ENCODE assay signal across 22 mouse cellular contexts in the genomic region with DNA sequence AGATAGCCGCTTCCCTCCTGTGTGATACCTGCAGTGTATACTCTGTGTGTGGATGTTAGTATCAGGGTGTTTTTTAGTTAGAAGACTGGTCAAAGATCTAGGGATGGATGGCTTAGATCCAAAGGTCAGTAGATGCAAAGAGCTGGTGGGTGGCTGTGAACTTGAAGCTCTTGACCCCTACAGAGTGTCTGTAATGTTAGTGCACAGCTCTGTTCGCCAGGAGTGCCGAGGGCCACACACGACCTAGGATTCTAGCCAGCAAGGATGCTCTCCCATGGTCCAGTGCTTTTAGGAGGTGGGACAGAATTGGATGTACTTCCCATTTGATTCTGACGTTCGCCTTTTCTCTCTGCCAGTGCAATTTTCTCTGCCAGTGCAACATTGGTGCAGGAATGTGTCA.
DNase-seq lines count a peak whose midpoint lies in the region; ATAC-seq and TF ChIP-seq lines count a peak whose summit lies in the region.
"Had no signal": no experiment of that assay in that cellular context is flagged by ENCODE, and none has a peak within 500 bp of the region (broad histone marks: within the 10 kb centered on the region; RNA-seq: fewer than 3 reads in every experiment).

No protein-coding gene starts in this region.

- H3K4me1 ChIP-seq in cerebellum, adult 2 months (ENCODE audit: control insufficient read depth, insufficient read depth, low read length) = no peaks in the 10 kb centered on the region
- H3K4me1 ChIP-seq in kidney, adult 2 months (ENCODE audit: control insufficient read depth, insufficient read depth, low read length) = peaks cover 14% of the 10 kb centered on the region
- peaks cover 22% of the 10 kb centered on the region for H3K4me1 ChIP-seq in neural tube, embryonic 12.5 days
- H3K4me1 ChIP-seq in neural tube, embryonic 15.5 days = peaks cover 10% of the 10 kb centered on the region; the same call in 1 of the 2 replicates

- H3K27ac ChIP-seq in cerebellum, adult 2 months (ENCODE audit: insufficient read depth, low read length) = no peak overlapping the region
- no peak overlapping the region for H3K27ac ChIP-seq in kidney, adult 2 months (ENCODE audit: insufficient read depth, low read depth, low read length)
- H3K27ac ChIP-seq in neural tube, embryonic 12.5 days = no peak overlapping the region
- H3K27ac ChIP-seq in neural tube, embryonic 15.5 days (replicated peaks) = no peak overlapping the region

- TF ChIP-seq POLR2A in cerebellum, adult 2 months (IDR thresholded peaks at IDR 0.05; ENCODE audit: borderline replicate concordance, insufficient read depth, low read length) = no peak
- TF ChIP-seq POLR2A in kidney, adult 2 months (IDR thresholded peaks at IDR 0.05; ENCODE audit: low read depth, low read length) = no peak

- ATAC-seq in neural tube, embryonic 12.5 days (ENCODE audit: low FRiP score, low read depth) = 0 out of 2 replicates have a peak, but pooled peaks have one; percentile 25
- ATAC-seq in neural tube, embryonic 15.5 days (ENCODE audit: low FRiP score) = no peak
- ATAC-seq: activated CD4-positive, CD25-positive, alpha-beta regulatory T cell, adult 4 months; CD4-positive, CD25-positive, alpha-beta regulatory T cell, adult 4 months; Patski had no signal

- no peaks in the 10 kb centered on the region for H3K9me3 ChIP-seq in neural tube, embryonic 12.5 days
- no peaks in the 10 kb centered on the region for H3K9me3 ChIP-seq in neural tube, embryonic 15.5 days (replicated peaks)

- H3K9ac ChIP-seq in neural tube, embryonic 12.5 days = no peak overlapping the region
- H3K9ac ChIP-seq in neural tube, embryonic 15.5 days (replicated peaks) = no peak overlapping the region

- H3K4me2 ChIP-seq in neural tube, embryonic 12.5 days (replicated peaks) = no peak overlapping the region
- H3K4me2 ChIP-seq in neural tube, embryonic 15.5 days = no peak overlapping the region

- H3K36me3 ChIP-seq in kidney, adult 2 months (ENCODE audit: control insufficient read depth, insufficient read depth, low read length) = no peaks in the 10 kb centered on the region
- H3K36me3 ChIP-seq in neural tube, embryonic 12.5 days = peaks cover 4% of the 10 kb centered on the region; the same call in 1 of the 2 replicates
- no peaks in the 10 kb centered on the region for H3K36me3 ChIP-seq in neural tube, embryonic 15.5 days
- H3K36me3 ChIP-seq: G1E had no signal

- peak; percentile 18 to 25 for DNase-seq in cerebellum, postnatal 10 days
- no peak for DNase-seq in cerebellum, adult 2 months
- DNase-seq in kidney, adult 2 months = peak; percentile 64
- DNase-seq in kidney, postnatal 4 days = no peak
- DNase-seq in kidney, adult 9 months = peak; percentile 66
- DNase-seq in kidney, postnatal 14 days = no peak
- DNase-seq: adrenal gland, adult 2 months; adrenal gland, adult 8-10 months; adrenal gland, postnatal 10 days; adrenal gland, postnatal 14 days; adrenal gland, postnatal 25 days; adrenal gland, postnatal 36 days; B cell, adult 2 months; cerebellum, adult 11 months; cerebellum, adult 11-12 months had no signal

- 20% methylated on average over 6 of the region's 6 CpGs for WGBS in cerebellum, adult 2 months
- WGBS in kidney, adult 2 months = 58% methylated on average over 6 of the region's 6 CpGs
- WGBS in neural tube, embryonic 12.5 days = 70% methylated on average over 6 of the region's 6 CpGs
- 51% methylated on average over 6 of the region's 6 CpGs for WGBS in neural tube, embryonic 15.5 days

- H3K27me3 ChIP-seq in cerebellum, adult 2 months (ENCODE audit: control insufficient read depth, insufficient read depth, low read length) = no peaks in the 10 kb centered on the region; the same call in 1 of the 2 replicates
- H3K27me3 ChIP-seq in kidney, adult 2 months (replicated peaks; ENCODE audit: control insufficient read depth, insufficient read depth, low read length) = no peaks in the 10 kb centered on the region
- H3K27me3 ChIP-seq in neural tube, embryonic 12.5 days (replicated peaks) = no peaks in the 10 kb centered on the region
- H3K27me3 ChIP-seq in neural tube, embryonic 15.5 days (replicated peaks) = no peaks in the 10 kb centered on the region
- H3K27me3 ChIP-seq: CH12.LX, Patski had no signal

- no peak overlapping the region for H3K4me3 ChIP-seq in cerebellum, adult 2 months (replicated peaks; ENCODE audit: insufficient read depth, low read depth, low read length)
- no peak overlapping the region for H3K4me3 ChIP-seq in kidney, adult 2 months (ENCODE audit: insufficient read depth, low read depth, low read length)
- no peak overlapping the region for H3K4me3 ChIP-seq in neural tube, embryonic 12.5 days
- H3K4me3 ChIP-seq in neural tube, embryonic 15.5 days (replicated peaks) = no peak overlapping the region

- no peak for TF ChIP-seq CTCF in cerebellum, adult 2 months (IDR thresholded peaks at IDR 0.05; ENCODE audit: borderline replicate concordance, insufficient read depth, low read depth, low read length)
- TF ChIP-seq CTCF in kidney, adult 2 months (conservative IDR thresholded peaks at IDR 0.05; ENCODE audit: insufficient read depth, insufficient read length, low read depth, low read length) = no peak

Comparison
In these comparisons a context has a peak if more than half of its experiments do, and no peak if none do; other contexts are left out.
1. DNase-seq: peak in cerebellum, postnatal 10 days (2 of 2), kidney, adult 2 months (single experiment) and kidney, adult 9 months (single experiment); none in cerebellum, adult 2 months (0 of 2), kidney, postnatal 4 days (0 of 2) and kidney, postnatal 14 days (single experiment).